Mouse (Mus musculus) midbrain, embryonic 10.5 days (tissue): ENCODE data around the gene A930018P22Rik. TPM values are rescaled to one million over a fixed set of nuclear protein-coding genes. Genes with fewer than 3 reads are reported as not detected.
"Not testable (repeated sequence)": the region's sequence is repeated elsewhere in the genome, so short reads cannot be mapped to it uniquely, and the experiment has no call there.

Experiments used
- DNase-seq: peaks from one replicate; pipeline ENCODE4 v3.0.0-alpha.2; 2017; ENCODE audit warnings: low spot score
- H3K27ac ChIP-seq: fragments of 300-500 bp; sonication (generic); replicated peaks from 2 replicates; pipeline ENCODE4 v1.5.1; 2016; ENCODE audit warnings: mild to moderate bottlenecking
- H3K27me3 ChIP-seq: fragments of 300-500 bp; sonication (generic); 2 replicates; pipeline ENCODE4 v1.6.1; 2016; ENCODE audit warnings: low read depth, mild to moderate bottlenecking; ENCODE audit not compliant: poor library complexity, severe bottlenecking
- H3K36me3 ChIP-seq: fragments of 300-500 bp; sonication (generic); 2 replicates; pipeline ENCODE4 v1.6.1; 2016; ENCODE audit warnings: mild to moderate bottlenecking, moderate library complexity
- H3K4me1 ChIP-seq: fragments of 300-500 bp; sonication (generic); 2 replicates; pipeline ENCODE4 v1.6.1; 2016
- H3K4me3 ChIP-seq: fragments of 300-500 bp; sonication (generic); 2 replicates; pipeline ENCODE4 v1.5.1; 2016; ENCODE audit warnings: mild to moderate bottlenecking, moderate library complexity
- H3K9me3 ChIP-seq: fragments of 300-500 bp; sonication (generic); replicated peaks from 2 replicates; pipeline ENCODE4 v1.6.1; 2016; ENCODE audit warnings: mild to moderate bottlenecking
- WGBS: fragments of 180-500 bp; shearing (Covaris S2); methylation state at CpG from one replicate; pipeline ENCODE4 v1.1.7; 2016; 5-methylcytosine and 5-hydroxymethylcytosine counted together
- polyA plus RNA-seq: library from polyadenylated mRNA; unstranded; fragments of >200 nt; fragmentation: Nextera tagmentation; extraction: Ambion mirVana; gene quantifications from 2 replicates; pipeline ENCODE4 v1.2.1, GENCODE M21; 2016

The A930018P22Rik gene
- polyA plus RNA-seq, 1 experiment from 2014 or later, result 0.25 TPM

- Histone ChIP-seq H3K36me3 (no peaks in the 10 kb centered on the region), H3K4me1 (peaks cover 35% of the 10 kb centered on the region), H3K4me3 (no peak overlapping the region), H3K27ac (no peak overlapping the region), H3K27me3 (no peaks in the 10 kb centered on the region), H3K9me3 (no peaks in the 10 kb centered on the region)
- 93% methylated on average over 2 of the region's 2 CpGs for WGBS
- DNase-seq, result no peak
Observed at GRCm38 (mm10) chr2:104099231-104099585, 23.4 kb upstream of the A930018P22Rik start.

GRCm38 (mm10) chr2:104099946-104100345, 22.6 kb upstream of the A930018P22Rik start:
- Histone ChIP-seq H3K36me3 (no peaks in the 10 kb centered on the region), H3K9me3 (no peaks in the 10 kb centered on the region), H3K4me3 (no peak overlapping the region), H3K27ac (no peak overlapping the region), H3K4me1 (peaks cover 35% of the 10 kb centered on the region), H3K27me3 (no peaks in the 10 kb centered on the region)
- DNase-seq, result no peak
- WGBS, result 22% methylated on average over 1 of the region's 1 CpGs

GRCm38 (mm10) chr2:104104800-104105199, 17.8 kb upstream of the A930018P22Rik start:
- no peak overlapping the region for H3K27ac ChIP-seq
- H3K9me3 ChIP-seq, result no peaks in the 10 kb centered on the region
- H3K4me3 ChIP-seq, result no peak overlapping the region
- no peak for DNase-seq
- no peaks in the 10 kb centered on the region for H3K36me3 ChIP-seq
- no peaks in the 10 kb centered on the region for H3K27me3 ChIP-seq
- 92% methylated on average over 6 of the region's 6 CpGs for whole genome bisulfite sequencing
- H3K4me1 ChIP-seq, result 0 out of 2 replicates have a peak, but pooled peaks cover 3% of the 10 kb centered on the region

DNA sequence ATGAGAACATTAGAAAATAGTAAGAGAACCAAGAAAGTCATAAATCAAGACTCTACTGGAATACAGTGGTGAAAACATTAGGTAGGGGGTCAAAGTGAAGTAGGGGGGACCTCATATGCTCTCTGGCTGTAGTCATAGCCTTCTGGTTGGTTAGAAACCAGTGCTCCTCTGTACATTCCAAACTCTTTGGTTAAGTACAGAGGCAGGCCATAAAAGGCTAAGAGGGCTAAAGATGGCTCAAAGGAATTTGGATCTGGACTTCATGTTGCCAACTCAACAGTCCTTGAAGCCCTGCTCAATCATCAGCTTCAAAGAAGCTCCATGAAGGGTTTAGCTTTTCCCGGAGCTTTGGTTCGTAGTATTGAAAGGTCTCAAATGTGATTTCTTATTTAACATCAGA, 13.5 kb upstream of the A930018P22Rik start:
- H3K4me1 ChIP-seq, H3K9me3 ChIP-seq, H3K27ac ChIP-seq, DNase-seq, H3K36me3 ChIP-seq, H3K27me3 ChIP-seq, H3K4me3 ChIP-seq: not testable (repeated sequence)
- WGBS, result 94% methylated on average over 2 of the region's 2 CpGs

- Histone ChIP-seq H3K36me3 (peaks cover 7% of the 10 kb centered on the region; the same call in 1 of the 2 replicates), H3K4me3 (no peak overlapping the region), H3K27me3 (no peaks in the 10 kb centered on the region), H3K4me1 (no peaks in the 10 kb centered on the region), H3K9me3 (no peaks in the 10 kb centered on the region), H3K27ac (no peak overlapping the region)
- no peak for DNase-seq
- WGBS, result 58% methylated on average over 2 of the region's 2 CpGs
Observed at GRCm38 (mm10) chr2:104109528-104109927, 13.0 kb upstream of the A930018P22Rik start.

DNA sequence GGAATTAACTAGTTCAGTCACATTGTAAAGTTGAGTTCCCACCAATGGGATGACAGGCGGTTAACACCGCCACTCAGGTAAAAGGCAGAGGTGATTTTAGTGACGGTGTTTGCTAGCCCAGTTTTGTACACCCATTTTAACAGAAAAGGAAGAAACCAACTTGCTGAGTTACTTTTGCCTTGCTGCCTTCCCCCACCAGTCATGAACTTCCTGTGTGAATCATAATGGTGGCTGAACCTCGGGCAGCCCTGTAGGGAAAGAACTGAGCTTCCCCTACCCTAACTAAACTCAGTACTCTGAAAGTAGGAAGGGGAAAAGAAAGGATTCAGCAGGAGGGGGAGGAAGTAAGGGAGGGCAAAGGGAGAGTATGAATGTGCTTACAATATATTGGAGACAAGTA, 12.5 kb upstream of the A930018P22Rik start:
- no peak overlapping the region for H3K4me3 ChIP-seq
- peaks cover 7% of the 10 kb centered on the region; the same call in 1 of the 2 replicates for H3K36me3 ChIP-seq
- DNase-seq, result no peak
- H3K4me1 ChIP-seq, result no peaks in the 10 kb centered on the region
- no peaks in the 10 kb centered on the region for H3K27me3 ChIP-seq
- no peaks in the 10 kb centered on the region for H3K9me3 ChIP-seq
- WGBS, result 95% methylated on average over 4 of the region's 4 CpGs
- no peak overlapping the region for H3K27ac ChIP-seq

DNA sequence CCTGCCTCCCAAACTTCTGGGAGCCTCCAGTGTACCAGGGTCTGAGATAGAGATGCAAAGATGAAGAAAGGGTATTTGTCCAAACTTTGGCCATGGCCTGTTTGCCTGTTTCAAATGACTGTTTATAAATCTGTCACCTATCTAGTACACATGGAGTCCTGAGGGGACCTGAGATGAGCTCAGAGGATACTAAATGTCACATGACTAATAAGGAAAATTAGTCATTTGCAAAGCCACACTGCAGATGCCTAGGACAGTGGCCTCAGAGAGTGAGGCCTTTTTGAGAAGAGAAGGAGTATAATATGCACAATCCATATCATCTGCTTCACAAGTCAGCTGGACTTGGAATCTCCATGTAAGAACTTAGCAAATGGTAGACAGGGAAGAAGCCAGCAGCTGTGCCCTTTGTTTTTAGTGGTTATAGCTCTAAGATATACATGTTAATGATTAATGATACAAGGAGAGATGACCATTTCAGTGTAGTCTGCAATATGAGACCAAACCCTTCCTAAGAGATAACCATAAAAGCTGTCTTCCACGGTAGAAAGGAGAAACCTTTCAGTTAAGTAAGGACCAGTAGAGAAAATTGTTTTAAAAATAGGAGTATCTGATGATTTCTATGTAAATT, 11.3 kb upstream of the A930018P22Rik start:
- not testable (repeated sequence) for H3K4me3 ChIP-seq, H3K4me1 ChIP-seq, H3K36me3 ChIP-seq, H3K27ac ChIP-seq, DNase-seq, H3K9me3 ChIP-seq, H3K27me3 ChIP-seq
- no CpG with 5 or more reads among the region's 1 CpGs for WGBS

- not testable (repeated sequence) for DNase-seq, H3K4me1 ChIP-seq, H3K27ac ChIP-seq, H3K27me3 ChIP-seq, H3K36me3 ChIP-seq, H3K4me3 ChIP-seq, H3K9me3 ChIP-seq
Observed at GRCm38 (mm10) chr2:104113563-104113962, 9.0 kb upstream of the A930018P22Rik start.

GRCm38 (mm10) chr2:104114898-104115297, 7.7 kb upstream of the A930018P22Rik start:
- Histone ChIP-seq H3K27ac (no peak overlapping the region), H3K9me3 (no peaks in the 10 kb centered on the region), H3K36me3 (peaks cover 7% of the 10 kb centered on the region; the same call in 1 of the 2 replicates), H3K27me3 (no peaks in the 10 kb centered on the region), H3K4me3 (no peak overlapping the region), H3K4me1 (no peaks in the 10 kb centered on the region)
- WGBS, result 89% methylated on average over 3 of the region's 3 CpGs
- no peak for DNase-seq

DNA sequence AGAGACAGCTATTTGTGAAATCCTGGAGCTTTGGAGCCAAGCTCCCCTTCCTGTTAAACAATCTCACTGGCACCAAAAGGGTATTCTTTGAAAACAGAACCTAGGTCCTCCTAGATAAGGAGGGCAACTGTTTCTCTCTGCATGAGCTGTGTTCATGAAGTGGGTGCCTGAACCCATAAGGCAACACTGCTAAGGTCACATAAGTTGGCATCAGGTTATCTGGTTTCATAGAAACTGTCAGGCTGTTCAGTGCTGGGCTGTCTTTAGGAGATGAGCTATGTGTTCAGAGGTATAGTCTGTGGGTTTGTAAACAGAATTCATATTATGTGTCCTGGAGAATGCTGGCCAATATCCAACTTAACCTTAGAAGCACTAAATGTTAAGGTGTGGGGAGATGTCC, 5.4 kb upstream of the A930018P22Rik start:
- H3K4me1 ChIP-seq, H3K27ac ChIP-seq, H3K27me3 ChIP-seq, DNase-seq, H3K4me3 ChIP-seq, H3K36me3 ChIP-seq, H3K9me3 ChIP-seq: not testable (repeated sequence)

DNA sequence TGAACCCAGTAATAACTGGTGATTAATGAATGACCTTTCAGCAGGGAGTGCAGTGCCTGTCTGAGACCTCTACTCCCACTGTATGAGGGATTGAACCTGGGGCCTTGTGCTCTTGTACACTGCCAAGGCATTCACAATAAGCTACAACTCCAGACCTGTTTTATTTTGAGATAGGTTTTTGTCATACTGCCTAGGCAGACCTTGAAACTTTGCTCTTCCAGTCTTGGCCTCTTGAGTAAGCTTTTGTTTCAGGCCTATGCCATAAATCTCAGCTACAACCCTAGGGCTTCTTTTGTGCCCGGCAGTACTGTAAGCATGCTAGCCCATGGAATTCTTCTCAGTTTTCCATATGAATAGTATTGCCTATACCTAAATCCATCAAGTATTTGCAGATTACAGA, 3.5 kb upstream of the A930018P22Rik start:
- Histone ChIP-seq H3K9me3 (no peaks in the 10 kb centered on the region), H3K27ac (no peak overlapping the region), H3K27me3 (peaks cover 21% of the 10 kb centered on the region), H3K4me3 (no peak overlapping the region), H3K36me3 (no peaks in the 10 kb centered on the region), H3K4me1 (peaks cover 18% of the 10 kb centered on the region)
- DNase-seq, result no peak
- 77% methylated on average over 1 of the region's 1 CpGs for WGBS

DNA sequence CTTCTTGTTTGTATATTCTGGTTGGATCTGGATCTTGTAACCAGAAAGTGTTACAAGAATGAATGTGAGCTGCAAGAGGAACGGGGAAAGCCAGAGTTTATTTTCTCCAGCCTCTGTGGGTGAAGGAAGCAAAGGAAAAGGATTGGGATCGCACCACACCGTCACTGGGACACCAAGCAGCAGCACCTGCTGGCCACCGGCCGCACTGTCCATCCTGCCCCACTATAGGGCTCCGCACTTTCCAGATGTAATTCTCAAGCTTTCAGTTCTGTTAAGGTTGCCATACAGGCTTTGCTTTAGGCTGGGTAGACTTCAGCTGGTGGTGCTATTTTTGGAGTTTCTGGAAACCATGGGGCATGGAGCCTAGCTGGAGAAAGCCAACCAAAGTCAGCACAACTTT, 2.3 kb upstream of the A930018P22Rik start:
- 66% methylated on average over 6 of the region's 6 CpGs for WGBS
- no peaks in the 10 kb centered on the region for H3K36me3 ChIP-seq
- no peaks in the 10 kb centered on the region for H3K9me3 ChIP-seq
- H3K27me3 ChIP-seq, result peaks cover 33% of the 10 kb centered on the region
- DNase-seq, result no peak
- H3K27ac ChIP-seq, result no peak overlapping the region
- peaks cover 18% of the 10 kb centered on the region for H3K4me1 ChIP-seq
- no peak overlapping the region for H3K4me3 ChIP-seq

GRCm38 (mm10) chr2:104121681-104122504, 676 bp upstream of the A930018P22Rik start:
- Histone ChIP-seq H3K9me3 (no peaks in the 10 kb centered on the region), H3K4me1 (peaks cover 18% of the 10 kb centered on the region), H3K27me3 (peaks cover 45% of the 10 kb centered on the region), H3K4me3 (peak overlapping the region; percentile 82), H3K27ac (peak overlapping the region; percentile 86), H3K36me3 (no peaks in the 10 kb centered on the region)
- 81% methylated on average over 8 of the region's 8 CpGs for WGBS
- DNase-seq, result no peak
